Mouse (Mus musculus) CH12.LX (cell line): Measurements from ENCODE around the gene Tnfaip8l2. TPM values are rescaled to one million over a fixed set of nuclear protein-coding genes. Genes with fewer than 3 reads are reported as not detected.

ENCODE experiments used
- DNase-seq: peaks from one replicate; pipeline ENCODE4 v3.0.0-alpha.2; 2013; ENCODE audit errors: extremely low read depth
- H3K27ac ChIP-seq: 2 replicates; pipeline ENCODE4 v1.5.1; 2012; ENCODE audit warnings: low read depth, mild to moderate bottlenecking, control low read depth, moderate library complexity; ENCODE audit not compliant: insufficient read depth
- H3K27me3 ChIP-seq: replicated peaks from 2 replicates; pipeline ENCODE3; 2012; ENCODE audit warnings: inconsistent platforms
- H3K36me3 ChIP-seq, 2 experiments: replicated peaks in 1 of 2; 2 replicates each; pipeline versions ENCODE3 to v1.6.1; 2012; ENCODE audit warnings: inconsistent platforms in 1 of 2, low read length in 1 of 2, mild to moderate bottlenecking in 1 of 2, mixed read lengths in 1 of 2, moderate library complexity in 1 of 2; ENCODE audit not compliant: control insufficient read depth in 1 of 2, insufficient read depth in 1 of 2
- H3K4me1 ChIP-seq, 2 experiments: 2 replicates each; pipeline ENCODE4 v1.6.1; 2012; ENCODE audit warnings: inconsistent platforms in 1 of 2, moderate library complexity in 1 of 2; ENCODE audit not compliant: insufficient read depth in 2 of 2, control insufficient read depth in 1 of 2
- H3K4me2 ChIP-seq: 2 replicates; pipeline ENCODE4 v1.6.1; 2012; ENCODE audit warnings: low read depth, mild to moderate bottlenecking, control low read depth; ENCODE audit not compliant: poor library complexity, insufficient read depth, severe bottlenecking
- H3K4me3 ChIP-seq, 3 experiments: fragments of 150-350 bp in 1 of 3; sonication (generic) in 1 of 3; replicated peaks in 1 of 3; 2 replicates each; pipeline versions ENCODE3 to v1.5.1; 2011 to 2012; ENCODE audit warnings: low read depth in 2 of 3, low read length in 2 of 3, mild to moderate bottlenecking in 2 of 3, moderate library complexity in 2 of 3, control low read depth in 1 of 3, improper control_type of control experiment in 1 of 3, inconsistent platforms in 1 of 3, mixed read lengths in 1 of 3; ENCODE audit not compliant: poor library complexity in 1 of 3
- H3K79me2 ChIP-seq: replicated peaks from 2 replicates; pipeline ENCODE4 v1.6.1; 2012; ENCODE audit warnings: mild to moderate bottlenecking, moderate library complexity; ENCODE audit not compliant: control insufficient read depth, poor library complexity, insufficient read depth, severe bottlenecking; ENCODE audit errors: extremely low read depth
- H3K9ac ChIP-seq: 2 replicates; pipeline ENCODE4 v1.6.1; 2012; ENCODE audit warnings: low read depth, mild to moderate bottlenecking, control low read depth, moderate library complexity; ENCODE audit not compliant: insufficient read depth
- H3K9me3 ChIP-seq: replicated peaks from 2 replicates; pipeline ENCODE3; 2012; ENCODE audit warnings: low read length, inconsistent platforms, mixed read lengths
- BHLHE40 ChIP-seq: IDR thresholded peaks from 2 replicates; pipeline ENCODE4 v1.6.1; 2011; ENCODE audit warnings: mild to moderate bottlenecking, low read depth, low read length, improper control_type of control experiment
- CHD1 ChIP-seq: IDR thresholded peaks from 2 replicates; pipeline ENCODE4 v1.6.1; 2012; ENCODE audit warnings: low read depth, low read length, improper control_type of control experiment, inconsistent platforms
- CTCF ChIP-seq, 2 experiments: IDR thresholded peaks in 1 of 2; conservative IDR thresholded peaks in 1 of 2; 2 replicates each; pipeline ENCODE4 v1.5.1; 2011 to 2012; ENCODE audit warnings: low read depth in 2 of 2, low read length in 2 of 2, improper control_type of control experiment in 1 of 2, inconsistent platforms in 1 of 2, mild to moderate bottlenecking in 1 of 2, moderate library complexity in 1 of 2
- EP300 ChIP-seq: IDR thresholded peaks from 2 replicates; pipeline ENCODE4 v1.6.1; 2011; ENCODE audit warnings: low read length, improper control_type of control experiment
- GABPA ChIP-seq: IDR thresholded peaks from 2 replicates; pipeline ENCODE4 v1.6.1; 2012; ENCODE audit warnings: low read depth, low read length, improper control_type of control experiment, inconsistent platforms; ENCODE audit not compliant: insufficient replicate concordance
- HCFC1 ChIP-seq: IDR thresholded peaks from 2 replicates; pipeline ENCODE4 v1.6.1; 2012; ENCODE audit warnings: low read depth, mild to moderate bottlenecking, inconsistent platforms, low read length, improper control_type of control experiment
- IRF4 ChIP-seq: IDR thresholded peaks from 2 replicates; pipeline ENCODE4 v1.6.1; 2014; ENCODE audit warnings: low read depth, mild to moderate bottlenecking, inconsistent platforms, low read length, improper control_type of control experiment
- JUND ChIP-seq: conservative IDR thresholded peaks from 2 replicates; pipeline ENCODE4 v1.6.1; 2011; ENCODE audit warnings: low read depth, low read length, improper control_type of control experiment
- MAFK ChIP-seq: IDR thresholded peaks from 2 replicates; pipeline ENCODE4 v1.6.1; 2011; ENCODE audit warnings: low read length, improper control_type of control experiment; ENCODE audit not compliant: insufficient replicate concordance
- MAX ChIP-seq: IDR thresholded peaks from 2 replicates; pipeline ENCODE4 v1.6.1; 2011; ENCODE audit warnings: low read length, improper control_type of control experiment
- MYC ChIP-seq: IDR thresholded peaks from 2 replicates; pipeline ENCODE4 v1.6.1; 2011; ENCODE audit warnings: low read depth, mild to moderate bottlenecking, improper control_type of control experiment, low read length
- PAX5 ChIP-seq: IDR thresholded peaks from 2 replicates; pipeline ENCODE4 v1.6.1; 2012; ENCODE audit warnings: low read length, inconsistent platforms, mixed read lengths
- POLR2AphosphoS2 ChIP-seq: IDR thresholded peaks from 2 replicates; pipeline ENCODE4 v1.6.1; 2011; ENCODE audit warnings: low read depth, low read length, improper control_type of control experiment
- RAD21 ChIP-seq: IDR thresholded peaks from 2 replicates; pipeline ENCODE4 v1.6.1; 2011; ENCODE audit warnings: low read depth, mild to moderate bottlenecking, low read length, improper control_type of control experiment, moderate library complexity
- RCOR1 ChIP-seq: conservative IDR thresholded peaks from 2 replicates; pipeline ENCODE4 v1.6.1; 2012; ENCODE audit warnings: low read depth, mild to moderate bottlenecking, inconsistent platforms, low read length, improper control_type of control experiment
- SMC3 ChIP-seq: IDR thresholded peaks from 2 replicates; pipeline ENCODE4 v1.6.1; 2011; ENCODE audit warnings: low read depth, low read length, improper control_type of control experiment
- TBP ChIP-seq: conservative IDR thresholded peaks from 2 replicates; pipeline ENCODE4 v1.6.1; 2011; ENCODE audit warnings: low read depth, low read length, improper control_type of control experiment
- TCF12 ChIP-seq: IDR thresholded peaks from 2 replicates; pipeline ENCODE4 v1.6.1; 2014; ENCODE audit warnings: low read depth, mild to moderate bottlenecking, inconsistent platforms, low read length, improper control_type of control experiment
- UBTF ChIP-seq: IDR thresholded peaks from 2 replicates; pipeline ENCODE4 v1.6.1; 2012; ENCODE audit warnings: low read depth, mild to moderate bottlenecking, inconsistent platforms, low read length, improper control_type of control experiment, moderate library complexity
- ZNF384 ChIP-seq: IDR thresholded peaks from 2 replicates; pipeline ENCODE4 v1.6.1; 2012; ENCODE audit warnings: low read depth, low read length, improper control_type of control experiment, inconsistent platforms
- dilution Hi-C: fragments of 300-500 bp; cut with MboI; formaldehyde crosslinking; loops from 2 replicates; pipeline ENCODE4 v1.14.3; 2020; ENCODE audit warnings: low sequenced_read_pairs; ENCODE audit not compliant: extremely low pct_unique_long_range_greater_than_20kb, extremely low pct_ligation_motif_present
- in situ Hi-C: fragments of 300-500 bp; cut with MboI; formaldehyde crosslinking; loops from 3 replicates; pipeline ENCODE4 v1.14.3; 2019; ENCODE audit warnings: low sequenced_read_pairs, low pct_ligation_motif_present, low pct_unique_long_range_greater_than_20kb, mixed read lengths
- polyA plus RNA-seq: library from polyadenylated mRNA; unstranded; fragments of >175 nt; gene quantifications from 2 replicates; pipeline ENCODE4 v1.2.1, GENCODE M21; 2012; ENCODE audit warnings: low read depth; ENCODE audit not compliant: insufficient read length
- total RNA-seq, 2 experiments: library from RNA; depleted of rRNA; stranded (reverse); fragments of 300-350 nt in 1 of 2; fragments of >200 nt in 1 of 2; gene quantifications; 2 replicates each; pipeline ENCODE4 v1.2.3; 2012 to 2014

Tnfaip8l2 gene
- total and polyA plus RNA-seq, 3 experiments, result 18.2 to 28.2 (median 26.2) TPM

- peaks cover 62% of the 10 kb centered on the region for H3K27me3 ChIP-seq
- DNase-seq, result no peak
- no peak overlapping the region for H3K4me3 ChIP-seq
- H3K27ac ChIP-seq, result no peak overlapping the region
- no peaks in the 10 kb centered on the region for H3K36me3 ChIP-seq
- H3K9me3 ChIP-seq, result no peaks in the 10 kb centered on the region
- dilution Hi-C loops, result no loop called here
- H3K4me2 ChIP-seq, result no peak overlapping the region
- no peak overlapping the region for H3K9ac ChIP-seq
- H3K79me2 ChIP-seq, result no peaks in the 10 kb centered on the region
- TF ChIP-seq UBTF (no peak), MYC (no peak), POLR2AphosphoS2 (no peak), PAX5 (no peak), CTCF (conservative IDR thresholded peaks at IDR 0.05 in 1 of 2, IDR thresholded peaks at IDR 0.05 in 1 of 2; ENCODE audit: low read depth in 2 of 2, low read length in 2 of 2) (no peak), MAFK (no peak), SMC3 (no peak), TBP (no peak), MAX (no peak), JUND (no peak), CHD1 (no peak), EP300 (no peak), TCF12 (no peak), ZNF384 (no peak), RCOR1 (no peak), IRF4 (no peak), GABPA (no peak)
- TF ChIP-seq, all 38 proteins: peak for 0
- peaks cover 6 to 21% of the 10 kb centered on the region in 2 experiments; a peak in 3 of 4 replicates for H3K4me1 ChIP-seq
- in situ Hi-C loops, result no loop called here
These were observed 20.1 kb upstream of the Tnfaip8l2 start for GRCm38 (mm10) chr3:95162345-95162628.

GRCm38 (mm10) chr3:95161618-95162344 lies 19.6 kb upstream of the Tnfaip8l2 start:
- H3K36me3 ChIP-seq, result no peaks in the 10 kb centered on the region
- no peak for TF ChIP-seq BHLHE40
- TF ChIP-seq HCFC1, result no peak
- no peak for TF ChIP-seq RAD21
- TF ChIP-seq SMC3, result no peak
- H3K9me3 ChIP-seq, result no peaks in the 10 kb centered on the region
- no peak overlapping the region for H3K27ac ChIP-seq
- peaks cover 6 to 21% of the 10 kb centered on the region in 2 experiments; a peak in 3 of 4 replicates for H3K4me1 ChIP-seq
- H3K4me2 ChIP-seq, result no peak overlapping the region
- dilution Hi-C loops (no loop called here), in situ Hi-C loops (no loop called here)
- H3K4me3 ChIP-seq, result no peak overlapping the region
- H3K27me3 ChIP-seq, result peaks cover 61% of the 10 kb centered on the region
- DNase-seq, result no peak
- H3K9ac ChIP-seq, result no peak overlapping the region
- H3K79me2 ChIP-seq, result no peaks in the 10 kb centered on the region
